Mouse (Mus musculus) layer of hippocampus, adult 8-10 months (tissue): ENCODE measurements at regions not wholly inside any gene's neighbourhood (a gene's known extent, or its start where the extent isn't known, plus 50 kb on each side); places are given as distances from the start of the nearest gene placed in this dataset.
A peak's percentile ranks its signal among the peaks of the same experiment; 100 is the strongest.

Experiments
- DNase-seq, 2 experiments: peaks; one replicate each; pipeline ENCODE4 v3.0.0; 2022; ENCODE audit warnings: low spot score in 2 of 2

GRCm38 (mm10) chr1:92286013-92286965 lies 90.8 kb upstream of the Hdac4 start:
- no peak for DNase-seq

- no peak for DNase-seq
These were observed 88.7 kb upstream of the Hdac4 start for GRCm38 (mm10) chr1:92284155-92284554.

- DNase-seq, result no peak
These were observed 81.8 kb upstream of the Hdac4 start for GRCm38 (mm10) chr1:92277199-92277747.

GRCm38 (mm10) chr1:92275388-92275787 lies 79.9 kb upstream of the Hdac4 start:
- no peak for DNase-seq

GRCm38 (mm10) chr1:92273760-92274159 lies 78.3 kb upstream of the Hdac4 start:
- no peak for DNase-seq

GRCm38 (mm10) chr1:92271676-92272291 lies 76.3 kb upstream of the Hdac4 start:
- DNase-seq, result no peak

- DNase-seq, result no peak
These were observed 75.1 kb upstream of the Hdac4 start for GRCm38 (mm10) chr1:92270486-92271058.

GRCm38 (mm10) chr1:92269464-92269863 lies 74.0 kb upstream of the Hdac4 start:
- DNase-seq, result no peak

- DNase-seq, result no peak
These were observed 69.4 kb upstream of the Hdac4 start for GRCm38 (mm10) chr1:92264941-92265340.

- DNase-seq, result no peak
These were observed 64.4 kb upstream of the Hdac4 start for GRCm38 (mm10) chr1:92259715-92260392.

- DNase-seq, result no peak
These were observed 62.5 kb upstream of the Hdac4 start for GRCm38 (mm10) chr1:92258026-92258425.

GRCm38 (mm10) chr1:92253086-92253485 lies 57.6 kb upstream of the Hdac4 start:
- DNase-seq, result no peak

- peak in 1 of 2 experiments; percentile 15 for DNase-seq
These were observed 55.3 kb upstream of the Hdac4 start for GRCm38 (mm10) chr1:92250594-92251463.
